Mouse (Mus musculus) cerebellum, adult 2 months (tissue): ENCODE results near the gene Map2k5.

Source experiments
- CTCF ChIP-seq: fragments of 200-500 bp; IDR thresholded peaks from 2 replicates; pipeline ENCODE4 v1.5.1; 2011; ENCODE audit warnings: low read depth, mild to moderate bottlenecking, control low read depth, low read length, moderate library complexity, borderline replicate concordance; ENCODE audit not compliant: insufficient read depth
- POLR2A ChIP-seq: fragments of 200-500 bp; IDR thresholded peaks from 2 replicates; pipeline ENCODE4 v1.6.1; 2011; ENCODE audit warnings: low read length, control low read depth, borderline replicate concordance; ENCODE audit not compliant: insufficient read depth

DNA sequence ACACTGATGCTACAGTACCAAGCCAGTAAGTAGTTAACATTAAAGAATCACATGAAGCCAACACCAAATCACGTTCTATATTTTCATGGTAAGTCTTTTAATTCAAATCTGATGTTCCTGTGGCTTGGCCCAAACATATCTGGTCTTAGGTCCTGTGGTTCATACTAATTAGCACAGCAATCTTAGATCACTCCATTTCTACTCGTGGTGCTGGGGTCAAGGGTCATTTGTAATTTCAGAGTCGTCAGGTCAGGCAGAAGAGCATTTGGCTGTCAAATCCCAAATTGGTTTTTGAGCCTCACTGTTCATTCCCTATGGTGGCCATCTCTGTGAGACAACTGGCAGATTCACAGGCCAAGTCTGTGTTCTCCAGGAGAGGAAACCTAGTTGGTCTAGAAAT, 174.2 kb downstream of the Map2k5 start:
- no peak for TF ChIP-seq POLR2A
- no peak for TF ChIP-seq CTCF
